Mouse (Mus musculus) ES-E14 (cell line): ENCODE measurements around the gene Twsg1.

Source experiments
- HCFC1 ChIP-seq: IDR thresholded peaks from 2 replicates; pipeline ENCODE4 v1.6.1; 2012; ENCODE audit warnings: low read length, inconsistent platforms, borderline replicate concordance; ENCODE audit not compliant: insufficient read depth
- ZNF384 ChIP-seq: IDR thresholded peaks from 2 replicates; pipeline ENCODE4 v1.6.1; 2012; ENCODE audit warnings: low read depth, low read length, inconsistent platforms

- TF ChIP-seq HCFC1 (no peak), ZNF384 (no peak)
Observed at GRCm38 (mm10) chr17:65945420-65945819, 5.6 kb downstream of the Twsg1 start.
